Mouse (Mus musculus): ENCODE results near the gene Ppp3ca. TPM values are rescaled to one million over a fixed set of nuclear protein-coding genes. Genes with fewer than 3 reads are reported as not detected.

The Ppp3ca gene
- total and polyA plus RNA-seq, 2 experiments from 2014 or later, result 159 to 184 TPM

- H3K4me1 ChIP-seq (ENCODE audit: insufficient read depth, low read length), result 0 out of 2 replicates have a peak, but pooled peaks cover 2% of the 10 kb centered on the region
- DNase-seq (ENCODE audit: low spot score) (no peak), ATAC-seq (ENCODE audit: low FRiP score) (no peak)
- no peaks in the 10 kb centered on the region for H3K9me3 ChIP-seq (ENCODE audit: low read length)
- no peaks in the 10 kb centered on the region for H3K27me3 ChIP-seq (ENCODE audit: insufficient read depth, low read length)
- no peak overlapping the region for H3K27ac ChIP-seq (ENCODE audit: low read depth, low read length)
- TF ChIP-seq CTCF (IDR thresholded peaks at IDR 0.05), result 0 out of 2 replicates have a peak, but pooled peaks have one; percentile 7
- no peak overlapping the region for H3K9ac ChIP-seq (replicated peaks; ENCODE audit: low read length, poor library complexity, severe bottlenecking)
- H3K36me3 ChIP-seq (ENCODE audit: insufficient read depth, low read length), result no peaks in the 10 kb centered on the region
- no peak overlapping the region for H3K4me2 ChIP-seq (ENCODE audit: low read depth, low read length, poor library complexity, severe bottlenecking)
- no peak overlapping the region for H3K4me3 ChIP-seq (ENCODE audit: low read depth, low read length)
- WGBS, result 76% methylated on average over 1 of the region's 1 CpGs
These were observed 99.6 kb downstream of the Ppp3ca start for GRCm38 (mm10) chr3:136769486-136769882.

- H3K27me3 ChIP-seq (ENCODE audit: insufficient read depth, low read length), result no peaks in the 10 kb centered on the region
- H3K9me3 ChIP-seq (ENCODE audit: low read length), result no peaks in the 10 kb centered on the region
- no peak overlapping the region for H3K27ac ChIP-seq (ENCODE audit: low read depth, low read length)
- no peak for TF ChIP-seq CTCF (IDR thresholded peaks at IDR 0.05)
- 84% methylated on average over 5 of the region's 5 CpGs for WGBS
- ATAC-seq (ENCODE audit: low FRiP score) (no peak), DNase-seq (ENCODE audit: low spot score) (no peak)
- H3K4me1 ChIP-seq (ENCODE audit: insufficient read depth, low read length), result no peaks in the 10 kb centered on the region
- no peak overlapping the region for H3K4me3 ChIP-seq (ENCODE audit: low read depth, low read length)
- no peak overlapping the region for H3K9ac ChIP-seq (replicated peaks; ENCODE audit: low read length, poor library complexity, severe bottlenecking)
- H3K36me3 ChIP-seq (ENCODE audit: insufficient read depth, low read length), result no peaks in the 10 kb centered on the region
- H3K4me2 ChIP-seq (ENCODE audit: low read depth, low read length, poor library complexity, severe bottlenecking), result no peak overlapping the region
These were observed 101.8 kb downstream of the Ppp3ca start for GRCm38 (mm10) chr3:136771700-136772099.

GRCm38 (mm10) chr3:136773217-136773616, 103.3 kb downstream of the Ppp3ca start:
- TF ChIP-seq CTCF (IDR thresholded peaks at IDR 0.05), result no peak
- no peak overlapping the region for H3K4me3 ChIP-seq (ENCODE audit: low read depth, low read length)
- H3K27ac ChIP-seq (ENCODE audit: low read depth, low read length), result no peak overlapping the region
- no peaks in the 10 kb centered on the region for H3K9me3 ChIP-seq (ENCODE audit: low read length)
- H3K27me3 ChIP-seq (ENCODE audit: insufficient read depth, low read length), result no peaks in the 10 kb centered on the region
- 68% methylated on average over 4 of the region's 4 CpGs for WGBS
- DNase-seq (ENCODE audit: low spot score), result no peak
- no peak for ATAC-seq (ENCODE audit: low FRiP score)
- no peak overlapping the region for H3K9ac ChIP-seq (replicated peaks; ENCODE audit: low read length, poor library complexity, severe bottlenecking)
- H3K36me3 ChIP-seq (ENCODE audit: insufficient read depth, low read length), result no peaks in the 10 kb centered on the region
- no peaks in the 10 kb centered on the region for H3K4me1 ChIP-seq (ENCODE audit: insufficient read depth, low read length)
- H3K4me2 ChIP-seq (ENCODE audit: low read depth, low read length, poor library complexity, severe bottlenecking), result no peak overlapping the region

- Histone ChIP-seq H3K27me3 (ENCODE audit: insufficient read depth, low read length) (no peaks in the 10 kb centered on the region), H3K9ac (replicated peaks; ENCODE audit: low read length, poor library complexity, severe bottlenecking) (no peak overlapping the region), H3K4me3 (ENCODE audit: low read depth, low read length) (no peak overlapping the region), H3K9me3 (ENCODE audit: low read length) (no peaks in the 10 kb centered on the region), H3K36me3 (ENCODE audit: insufficient read depth, low read length) (no peaks in the 10 kb centered on the region), H3K4me2 (ENCODE audit: low read depth, low read length, poor library complexity, severe bottlenecking) (no peak overlapping the region), H3K4me1 (ENCODE audit: insufficient read depth, low read length) (no peaks in the 10 kb centered on the region), H3K27ac (ENCODE audit: low read depth, low read length) (no peak overlapping the region)
- ATAC-seq (ENCODE audit: low FRiP score), result no peak
- no peak for DNase-seq (ENCODE audit: low spot score)
- no peak for TF ChIP-seq CTCF (IDR thresholded peaks at IDR 0.05)
- 83% methylated on average over 6 of the region's 6 CpGs for WGBS
These were observed 104.3 kb downstream of the Ppp3ca start for GRCm38 (mm10) chr3:136774196-136774595.

GRCm38 (mm10) chr3:136776525-136776924, 106.6 kb downstream of the Ppp3ca start:
- H3K4me1 ChIP-seq (ENCODE audit: insufficient read depth, low read length), result no peaks in the 10 kb centered on the region
- H3K36me3 ChIP-seq (ENCODE audit: insufficient read depth, low read length), result no peaks in the 10 kb centered on the region
- H3K4me3 ChIP-seq (ENCODE audit: low read depth, low read length), result no peak overlapping the region
- DNase-seq (ENCODE audit: low spot score), result no peak
- no peak overlapping the region for H3K27ac ChIP-seq (ENCODE audit: low read depth, low read length)
- H3K9ac ChIP-seq (replicated peaks; ENCODE audit: low read length, poor library complexity, severe bottlenecking), result no peak overlapping the region
- no peaks in the 10 kb centered on the region for H3K27me3 ChIP-seq (ENCODE audit: insufficient read depth, low read length)
- 88% methylated on average over 4 of the region's 4 CpGs for WGBS
- TF ChIP-seq CTCF (IDR thresholded peaks at IDR 0.05), result no peak
- no peak for ATAC-seq (ENCODE audit: low FRiP score)
- no peaks in the 10 kb centered on the region for H3K9me3 ChIP-seq (ENCODE audit: low read length)
- H3K4me2 ChIP-seq (ENCODE audit: low read depth, low read length, poor library complexity, severe bottlenecking), result no peak overlapping the region

GRCm38 (mm10) chr3:136777380-136777779, 107.5 kb downstream of the Ppp3ca start:
- WGBS, result 76% methylated on average over 7 of the region's 7 CpGs
- Histone ChIP-seq H3K4me3 (ENCODE audit: low read depth, low read length) (no peak overlapping the region), H3K36me3 (ENCODE audit: insufficient read depth, low read length) (no peaks in the 10 kb centered on the region), H3K27ac (ENCODE audit: low read depth, low read length) (no peak overlapping the region), H3K9ac (replicated peaks; ENCODE audit: low read length, poor library complexity, severe bottlenecking) (no peak overlapping the region), H3K9me3 (ENCODE audit: low read length) (no peaks in the 10 kb centered on the region), H3K4me2 (ENCODE audit: low read depth, low read length, poor library complexity, severe bottlenecking) (no peak overlapping the region), H3K4me1 (ENCODE audit: insufficient read depth, low read length) (no peaks in the 10 kb centered on the region), H3K27me3 (ENCODE audit: insufficient read depth, low read length) (no peaks in the 10 kb centered on the region)
- no peak for TF ChIP-seq CTCF (IDR thresholded peaks at IDR 0.05)
- no peak for DNase-seq (ENCODE audit: low spot score)
- no peak for ATAC-seq (ENCODE audit: low FRiP score)

Measured in midbrain, postnatal 0 days (tissue).